Mouse (Mus musculus): ENCODE measurements at regions not wholly inside any gene's neighbourhood (a gene's known extent, or its start where the extent isn't known, plus 50 kb on each side); places are given as distances from the start of the nearest gene placed in this dataset.

DNA sequence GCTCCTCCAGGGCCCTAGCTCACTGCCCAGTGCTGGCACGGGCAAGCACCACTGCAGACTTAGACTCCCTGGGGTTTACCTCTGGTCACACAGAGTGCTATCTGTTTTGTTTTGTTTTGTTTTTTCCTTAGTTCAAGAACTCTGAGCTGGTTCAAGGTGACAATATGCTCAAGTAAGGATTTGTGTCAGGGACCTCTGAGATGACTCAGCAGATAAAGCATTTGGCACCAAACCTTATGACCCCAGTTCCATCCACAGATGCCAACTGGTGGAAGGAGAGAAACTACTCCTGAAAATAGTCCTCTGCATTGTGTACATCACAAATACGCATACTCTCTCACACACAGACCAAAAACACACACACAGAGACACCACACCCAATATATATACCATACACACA, 351.0 kb upstream of the Hs6st1 start:
- DNase-seq (ENCODE audit: low spot score in 2 of 2): no peak

DNA sequence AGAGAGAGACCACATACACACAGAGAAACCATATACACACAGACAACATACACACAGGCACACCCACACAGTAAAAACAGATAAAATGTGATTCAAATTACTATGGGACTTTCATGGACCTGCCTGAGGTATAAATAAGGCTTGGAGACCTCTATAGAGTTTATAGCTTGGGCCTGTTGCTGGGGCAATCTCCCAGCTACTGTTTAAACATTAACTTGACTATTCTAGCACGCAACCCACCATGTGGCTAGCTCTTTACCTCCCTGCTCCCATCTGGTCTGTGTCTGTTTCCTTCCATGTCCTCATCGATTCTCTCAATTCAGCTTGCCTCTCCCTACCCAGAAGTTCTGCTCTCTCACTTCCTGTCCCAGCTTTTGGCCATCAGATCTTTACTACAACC, 350.5 kb upstream of the Hs6st1 start:
- DNase-seq (ENCODE audit: low spot score in 2 of 2): no peak

DNA sequence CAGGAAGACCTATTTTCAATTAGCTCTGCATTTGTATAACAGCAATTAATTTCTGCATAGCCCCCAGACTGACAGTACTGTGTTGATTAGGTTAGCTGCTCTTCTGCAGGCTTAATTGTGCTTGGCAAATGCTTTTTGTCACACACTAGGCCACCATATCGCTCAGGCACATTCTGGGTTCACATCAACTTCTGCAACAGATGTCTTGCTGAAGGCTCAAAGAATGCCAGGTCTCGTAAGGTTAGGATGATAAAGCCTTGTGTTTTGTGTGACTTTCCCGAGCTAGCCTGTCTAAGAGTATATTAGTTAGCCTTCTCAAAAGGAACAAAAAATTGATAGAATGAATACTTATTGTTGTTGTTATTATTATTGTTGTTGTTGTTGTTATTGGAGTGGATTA, 348.1 kb upstream of the Hs6st1 start:
- no peak for DNase-seq (ENCODE audit: low spot score in 2 of 2)

DNA sequence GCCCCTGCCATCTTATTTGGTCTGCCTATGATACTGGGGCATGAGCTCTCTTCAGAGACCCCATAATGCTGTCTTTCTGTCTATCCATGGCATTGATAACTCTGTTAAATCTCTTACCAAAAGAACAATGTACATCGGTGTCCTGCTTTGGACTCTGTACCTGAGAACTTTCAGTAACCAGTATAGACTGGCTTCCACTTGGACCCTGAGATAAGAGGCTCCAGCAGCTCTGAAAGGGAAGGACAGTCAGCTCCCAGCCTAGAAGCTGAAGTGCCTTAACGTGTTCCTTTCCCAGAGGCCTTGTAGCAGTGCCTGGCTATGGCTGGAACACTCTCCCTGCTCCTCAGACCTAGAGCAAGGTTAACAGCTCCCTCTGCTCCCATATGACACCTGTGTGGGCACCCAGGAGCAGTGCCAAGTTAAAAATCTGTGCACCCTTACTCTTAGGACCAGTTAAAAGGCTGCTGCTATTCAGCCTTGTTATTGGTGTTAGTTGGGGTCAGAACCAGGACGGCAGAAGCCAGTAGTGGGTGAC, 343.8 kb upstream of the Hs6st1 start:
- no peak for DNase-seq (ENCODE audit: low spot score in 2 of 2)

DNA sequence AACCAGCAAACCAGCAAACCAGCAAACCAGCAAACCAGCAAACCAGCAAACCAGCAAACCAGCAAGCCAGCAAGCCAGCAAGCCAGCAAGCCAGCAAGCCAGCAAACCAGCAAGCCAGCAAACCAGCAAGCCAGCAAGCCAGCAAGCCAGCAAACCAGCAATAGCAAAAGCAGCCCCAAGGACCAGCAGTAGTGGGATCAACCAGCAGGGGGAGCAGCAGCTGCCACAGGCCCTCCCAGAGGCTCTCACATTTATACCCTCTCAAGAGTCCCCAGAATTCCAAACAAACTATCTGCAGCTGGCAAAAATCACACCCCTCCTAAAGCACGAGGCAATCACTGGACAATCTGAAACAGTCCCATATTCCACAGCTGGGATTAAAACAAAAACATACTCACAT, 341.6 kb upstream of the Hs6st1 start:
- peak; percentile 18 to 40 for DNase-seq (ENCODE audit: low spot score in 2 of 2)

DNA sequence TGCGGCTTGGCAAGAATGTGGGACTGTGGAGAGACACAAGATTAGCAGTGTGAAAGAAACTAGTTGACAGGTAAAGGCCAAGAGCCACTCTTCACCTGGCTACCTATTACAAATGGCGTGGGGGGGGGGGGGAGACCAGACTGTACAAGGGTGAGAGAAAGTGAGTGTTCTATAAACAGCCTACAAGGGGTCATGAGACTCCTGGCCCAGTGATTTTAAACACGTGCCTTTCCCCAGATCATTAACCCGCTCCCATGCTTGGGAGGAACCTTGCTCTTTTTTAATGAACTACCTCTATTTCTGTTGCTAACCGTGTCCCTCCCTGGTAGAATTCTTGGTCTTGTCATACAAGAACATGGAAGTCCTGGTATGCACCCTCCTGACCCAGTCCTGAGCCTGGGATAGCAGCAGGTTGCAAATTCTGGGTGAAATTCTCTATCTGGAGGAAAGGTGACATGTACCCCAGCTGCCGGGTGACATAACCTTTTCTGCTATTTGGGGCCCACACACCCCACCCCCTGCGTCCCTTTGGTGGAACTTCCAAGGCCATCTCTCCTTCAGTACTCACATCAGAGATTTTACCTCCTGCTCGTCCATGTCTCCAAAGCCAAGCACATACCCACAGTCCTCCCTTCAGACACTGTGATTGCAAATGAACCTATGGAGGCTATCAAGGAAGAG, 340.8 kb upstream of the Hs6st1 start:
- no peak for DNase-seq (ENCODE audit: low spot score in 2 of 2)

DNA sequence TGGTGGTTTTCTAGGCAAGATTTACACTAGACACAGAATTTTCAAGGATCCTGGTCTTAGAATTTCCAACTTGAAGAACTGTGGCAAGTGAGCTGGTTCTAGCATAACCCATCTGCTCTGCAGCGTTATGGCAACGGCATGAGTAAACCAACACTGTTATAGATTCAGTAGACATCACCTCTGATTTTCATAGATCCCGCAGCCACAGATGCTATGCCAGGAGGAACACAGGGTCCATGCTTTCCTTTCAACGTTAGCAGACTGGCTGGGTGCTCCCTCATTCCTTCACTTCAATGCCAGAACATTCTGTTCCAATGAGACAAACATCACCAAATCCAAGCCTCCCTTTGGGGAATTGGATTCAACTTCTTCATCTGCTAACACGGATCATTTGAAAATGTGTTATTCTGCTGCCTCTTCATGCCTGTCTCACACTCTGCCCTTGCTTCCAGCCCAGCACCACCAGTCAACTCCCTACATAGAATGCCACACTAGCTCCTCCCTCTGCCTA, 338.4 kb upstream of the Hs6st1 start:
- no peak for DNase-seq (ENCODE audit: low spot score in 2 of 2)

DNA sequence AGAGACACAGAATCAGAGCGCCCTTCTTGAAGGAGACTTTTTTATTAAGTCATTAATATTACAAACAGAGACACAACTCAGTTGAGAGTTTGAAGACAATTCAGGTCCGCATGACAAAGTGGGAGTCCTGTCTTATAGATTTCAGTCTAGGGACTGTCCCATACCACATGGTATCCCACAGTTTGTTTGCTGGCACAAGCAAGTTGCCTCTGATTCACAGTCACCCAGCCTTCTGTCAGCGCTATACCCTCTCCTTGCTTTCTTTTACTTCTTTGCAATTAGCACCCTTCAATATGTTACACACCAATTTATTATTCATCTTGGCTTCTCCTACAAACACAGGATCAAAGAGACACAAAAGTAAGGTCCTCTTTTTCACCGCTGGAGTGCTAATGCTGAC, 337.9 kb upstream of the Hs6st1 start:
- no peak for DNase-seq (ENCODE audit: low spot score in 2 of 2)

DNA sequence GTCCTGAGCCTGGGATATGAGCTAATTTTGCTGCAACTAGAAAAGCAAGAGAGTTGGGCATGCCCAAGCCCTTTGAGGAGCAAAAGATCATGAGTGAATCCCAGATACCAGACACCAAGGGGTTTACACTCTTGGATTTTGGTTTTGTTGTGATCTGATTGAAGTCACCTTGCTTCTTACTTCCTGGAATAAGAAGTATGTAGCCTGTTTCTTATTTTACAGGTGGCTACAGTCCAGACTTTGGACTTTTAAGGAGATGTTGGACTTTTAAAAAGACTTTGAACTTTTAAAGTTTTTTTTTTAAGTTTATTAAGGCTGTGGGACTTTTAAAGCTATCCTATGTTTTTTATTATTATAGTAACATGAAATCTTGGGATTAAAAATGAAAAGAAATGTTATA, 332.0 kb upstream of the Hs6st1 start:
- no peak for DNase-seq (ENCODE audit: low spot score in 2 of 2)

DNA sequence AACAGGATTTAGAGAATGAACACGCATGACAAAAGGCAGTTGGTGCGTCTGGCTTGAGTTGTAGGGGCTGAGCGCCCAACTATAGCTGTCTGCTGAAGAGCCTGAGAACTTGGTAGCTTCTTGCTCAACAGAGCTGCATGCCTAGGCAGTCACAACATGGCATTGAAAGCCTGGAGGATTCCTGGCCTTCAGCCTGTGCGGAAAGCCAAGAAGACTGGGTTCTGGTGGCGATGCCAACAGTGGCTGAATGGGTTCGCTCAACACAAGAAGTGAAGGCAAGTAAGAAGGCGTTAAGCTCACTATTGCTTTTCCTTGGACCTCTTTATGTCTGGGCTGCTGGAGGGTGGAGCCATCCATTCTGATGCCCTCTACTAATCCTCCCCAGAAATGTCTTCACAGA, 318.6 kb upstream of the Hs6st1 start:
- DNase-seq (ENCODE audit: low spot score in 2 of 2): no peak

DNA sequence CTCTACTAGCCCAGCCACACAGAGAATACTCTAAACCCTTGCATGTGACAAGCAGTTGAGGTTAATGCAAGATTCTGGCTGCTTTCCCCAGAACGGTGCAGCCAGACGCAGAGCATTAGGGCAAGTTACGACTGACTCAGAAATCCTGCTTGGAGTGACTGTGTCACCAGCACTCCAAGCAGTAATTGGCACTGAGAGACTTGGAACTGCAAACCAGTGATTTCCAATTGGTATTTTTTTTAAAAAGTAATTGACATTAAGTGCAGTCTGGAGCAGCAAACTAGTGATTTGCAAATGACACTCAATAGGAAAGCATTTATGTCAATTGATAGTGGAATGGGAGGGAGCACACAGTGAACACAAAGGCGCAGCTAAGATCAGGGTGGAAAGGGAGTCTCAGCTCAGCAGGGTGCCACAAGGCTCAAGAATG, 318.1 kb upstream of the Hs6st1 start:
- DNase-seq (ENCODE audit: low spot score in 2 of 2): no peak

DNA sequence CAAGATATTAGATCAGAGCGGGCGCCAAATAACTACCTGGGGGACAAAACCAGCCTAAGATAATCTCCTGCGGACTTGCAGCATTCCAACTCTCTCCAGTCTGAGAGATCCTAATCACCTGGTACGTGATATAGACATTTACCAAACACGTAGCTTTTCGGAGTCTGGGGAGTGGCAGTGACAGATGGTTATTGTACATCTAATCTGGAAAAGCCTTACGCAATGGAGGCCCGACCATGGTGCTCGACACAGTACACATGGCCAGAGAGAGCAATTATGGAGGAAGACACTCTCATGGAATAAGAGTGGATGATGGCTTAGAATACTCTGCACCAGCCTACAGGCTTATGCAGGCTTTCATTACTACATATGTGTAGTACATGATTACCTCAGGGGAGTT, 315.6 kb upstream of the Hs6st1 start:
- no peak for DNase-seq (ENCODE audit: low spot score in 2 of 2)

DNA sequence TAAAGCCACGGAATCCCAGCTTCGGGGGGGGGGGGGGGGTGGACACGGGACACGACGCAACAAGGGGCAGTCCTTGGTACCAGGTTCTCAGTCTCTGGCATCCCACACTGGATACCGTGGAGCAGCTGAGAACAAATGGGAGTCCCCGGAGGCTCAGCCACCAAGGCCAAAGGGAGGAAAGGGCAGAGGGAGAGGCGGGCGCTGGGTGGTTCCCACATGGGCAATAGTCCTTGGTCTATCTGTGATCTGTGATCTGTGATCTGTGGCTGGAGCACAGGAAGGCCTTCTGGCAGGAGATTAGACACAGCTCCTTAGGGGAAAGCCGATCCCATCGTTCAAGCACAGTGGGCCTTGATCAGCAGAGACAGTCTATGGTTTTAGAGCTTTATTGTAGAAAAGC, 314.0 kb upstream of the Hs6st1 start:
- no peak for DNase-seq (ENCODE audit: low spot score in 2 of 2)

DNA sequence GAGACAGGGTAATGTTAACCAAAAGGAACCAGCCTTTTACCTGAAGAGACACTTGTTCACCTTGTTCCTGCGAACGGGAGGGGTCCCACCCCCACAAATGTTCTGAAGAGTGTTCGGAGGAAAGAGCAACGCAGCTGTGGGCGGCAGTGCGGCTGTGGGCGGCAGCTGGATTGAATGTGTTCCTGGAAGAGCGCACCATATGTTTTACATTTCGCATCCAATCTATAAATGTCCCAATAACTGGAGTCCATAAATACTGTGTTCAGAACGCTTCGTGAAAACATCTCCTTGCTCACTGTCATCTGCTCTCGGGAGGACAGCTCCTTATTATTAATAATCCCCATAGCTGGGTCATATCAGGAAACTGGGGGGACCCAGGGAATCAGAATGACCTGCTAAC, 309.2 kb upstream of the Hs6st1 start:
- DNase-seq (ENCODE audit: low spot score in 2 of 2): no peak

DNA sequence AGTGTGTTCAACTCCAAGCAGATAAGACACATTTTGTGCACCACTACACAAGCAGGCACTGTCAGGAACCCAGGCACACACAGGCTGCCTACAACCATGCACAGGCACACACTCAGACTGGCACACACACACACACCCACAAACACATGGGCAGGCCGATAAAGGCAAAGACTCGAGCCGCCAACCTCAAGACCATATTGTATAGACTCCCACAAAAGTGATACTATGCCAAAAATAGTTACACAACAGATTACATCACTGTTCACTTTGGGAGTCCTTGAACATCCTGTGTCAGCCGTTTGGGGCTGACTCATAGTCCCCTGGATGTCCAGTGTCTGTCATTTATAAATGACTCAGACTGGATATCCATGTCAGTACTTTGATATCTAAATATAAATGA, 308.6 kb upstream of the Hs6st1 start:
- no peak for DNase-seq (ENCODE audit: low spot score in 2 of 2)

DNA sequence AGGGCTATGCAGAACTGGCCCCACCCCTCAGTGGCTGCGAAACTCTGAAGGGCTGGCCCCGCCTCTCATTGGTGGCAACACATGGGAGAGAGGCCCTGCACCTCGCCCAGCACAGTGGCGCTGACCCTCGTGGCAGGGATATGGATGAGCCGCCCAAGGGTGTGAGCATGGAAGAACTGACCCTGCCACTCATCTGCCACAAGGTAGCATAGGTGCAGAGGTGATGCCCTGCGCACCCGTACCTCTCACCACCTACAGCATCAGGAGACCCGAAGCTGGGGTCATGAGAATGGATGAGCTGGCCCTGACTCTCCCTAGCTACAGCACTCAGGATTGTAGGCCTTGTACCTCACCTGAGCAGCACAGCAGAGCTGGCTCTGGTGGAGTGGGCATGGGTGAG, 305.1 kb upstream of the Hs6st1 start:
- DNase-seq (ENCODE audit: low spot score in 2 of 2): no peak

DNA sequence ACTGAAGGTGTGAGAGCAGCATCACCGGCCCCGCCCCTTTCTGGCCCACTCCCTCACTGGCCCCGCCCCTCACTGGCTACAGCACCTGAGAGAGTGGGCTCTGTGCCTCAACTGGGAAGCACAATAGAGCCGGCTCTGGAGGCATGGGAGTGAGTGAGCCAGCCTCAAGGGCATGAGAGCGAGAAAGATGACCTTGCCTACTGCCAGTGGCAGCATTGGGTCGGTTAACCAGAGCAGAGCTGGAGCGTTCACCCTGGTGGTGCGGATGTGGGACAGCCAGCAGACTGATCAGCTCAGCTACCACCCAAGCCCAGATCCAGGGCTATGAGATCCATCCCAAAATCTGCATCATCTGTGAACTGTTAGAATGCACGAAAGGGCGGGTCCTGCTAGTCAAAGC, 304.7 kb upstream of the Hs6st1 start:
- no peak for DNase-seq (ENCODE audit: low spot score in 2 of 2)

DNA sequence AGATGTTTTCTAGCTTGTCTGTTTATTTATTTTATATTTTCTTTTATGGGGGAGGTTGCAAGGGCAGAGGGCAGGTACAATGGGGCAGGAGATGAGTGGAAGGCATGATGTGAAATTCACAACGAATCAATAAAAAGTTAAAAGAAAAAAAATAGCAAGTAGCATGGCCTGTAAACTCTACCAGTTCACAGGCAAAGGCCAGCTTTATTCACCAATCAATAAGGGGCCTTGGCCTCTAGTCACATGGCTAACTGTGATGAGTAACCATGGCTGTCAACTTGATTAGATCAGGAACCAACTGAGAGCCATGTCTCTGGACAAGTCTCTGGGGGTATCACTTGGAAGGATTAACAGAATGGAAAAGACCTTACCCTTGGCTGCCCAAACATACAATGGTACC, 304.1 kb upstream of the Hs6st1 start:
- DNase-seq (ENCODE audit: low spot score in 2 of 2): no peak

DNA sequence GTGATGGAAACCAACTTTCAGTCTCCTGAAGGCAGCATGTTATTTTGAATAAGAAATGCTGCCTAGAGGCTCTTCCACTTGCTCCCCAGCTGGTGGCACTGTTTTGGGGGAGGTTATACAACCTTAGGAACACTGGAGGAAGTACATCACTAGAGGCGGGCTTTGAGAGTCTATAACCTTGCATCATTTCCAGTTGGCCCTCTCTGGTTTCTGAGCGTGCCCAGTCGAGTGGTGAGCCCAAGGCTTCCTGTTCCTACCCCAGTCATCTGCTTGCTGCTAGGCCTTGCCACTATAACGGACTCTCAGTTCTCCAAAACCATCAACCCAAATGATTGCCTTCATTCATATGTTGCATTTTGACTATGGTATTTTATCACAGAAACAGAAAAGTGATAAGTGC, 302.5 kb upstream of the Hs6st1 start:
- DNase-seq (ENCODE audit: low spot score in 2 of 2): no peak

DNA sequence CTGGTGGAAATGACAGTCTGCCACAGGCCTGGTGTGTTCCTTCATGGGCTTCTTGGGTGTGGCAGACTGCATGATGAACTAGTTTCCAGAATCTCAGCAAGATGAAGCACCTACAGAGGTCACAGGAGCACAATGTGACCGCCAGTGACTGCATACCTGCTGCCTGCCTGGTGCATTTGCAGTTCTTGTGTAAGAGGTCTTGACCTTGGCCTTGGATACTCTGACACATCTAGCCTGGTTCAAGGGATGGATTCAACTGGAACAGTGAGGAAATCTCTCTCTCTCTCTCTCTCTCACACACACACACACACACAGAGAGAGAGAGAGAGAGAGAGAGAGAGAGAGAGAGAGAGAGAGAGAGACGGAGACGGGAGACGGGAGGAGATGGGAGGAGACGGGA, 301.9 kb upstream of the Hs6st1 start:
- no peak for DNase-seq (ENCODE audit: low spot score in 2 of 2)

DNA sequence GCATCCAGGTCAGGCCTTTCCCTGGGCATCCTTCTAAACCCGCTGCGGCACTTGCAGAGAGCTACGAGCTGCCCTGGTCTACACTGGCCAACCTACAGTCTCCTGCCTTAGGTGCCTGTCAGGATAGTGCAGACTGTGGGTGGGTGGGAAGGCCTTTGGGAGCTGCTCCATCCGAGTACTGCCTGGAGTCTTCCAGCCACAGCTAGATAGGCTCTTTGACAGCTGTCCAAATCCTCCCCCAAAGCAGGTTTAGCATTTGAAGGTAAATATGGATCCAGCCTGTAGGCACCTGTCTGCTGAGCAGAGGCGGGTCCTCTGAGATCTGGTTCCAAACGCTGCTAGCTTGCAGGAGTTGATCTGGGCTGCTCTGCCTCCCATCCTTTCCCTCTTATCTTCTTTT, 295.6 kb upstream of the Hs6st1 start:
- no peak for DNase-seq (ENCODE audit: low spot score in 2 of 2)

DNA sequence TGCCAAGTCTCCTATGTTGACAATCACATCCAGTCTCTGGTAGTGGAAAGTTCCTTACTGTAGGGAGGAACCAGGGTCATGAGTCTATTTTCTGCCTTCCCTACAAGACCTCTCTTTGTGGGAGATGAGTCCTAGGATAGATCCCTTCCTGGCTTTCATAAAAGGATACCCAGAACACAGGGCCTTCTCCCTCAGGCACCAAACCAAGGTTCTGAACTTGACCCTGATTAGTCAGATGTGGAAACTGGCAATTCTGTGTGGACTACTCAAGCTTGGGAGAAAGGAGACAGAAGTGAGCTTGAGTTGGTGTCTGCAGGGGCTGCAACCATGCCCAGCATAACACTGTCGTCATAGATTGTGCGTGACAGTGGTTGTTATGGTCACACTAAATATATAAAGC, 293.6 kb upstream of the Hs6st1 start:
- DNase-seq (ENCODE audit: low spot score in 2 of 2): no peak

DNA sequence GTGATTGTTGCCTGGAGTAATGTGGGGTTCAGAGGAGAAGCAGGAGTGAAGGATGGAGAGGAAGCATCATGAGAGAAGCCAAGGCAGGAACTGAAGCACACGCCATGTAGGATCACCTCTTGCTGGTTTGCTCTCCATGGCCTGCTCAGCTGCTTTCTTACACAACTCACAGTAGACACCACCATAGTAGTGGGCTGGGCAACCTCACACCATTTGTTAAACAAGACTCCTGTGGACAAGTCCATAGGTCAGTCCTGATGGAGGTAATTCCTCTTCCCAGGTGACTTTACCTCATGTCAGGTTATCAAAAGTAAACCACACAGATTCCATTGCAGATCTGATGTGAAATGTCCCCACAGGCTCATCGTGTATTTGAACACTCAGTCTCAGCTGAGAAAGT, 285.5 kb upstream of the Hs6st1 start:
- DNase-seq (ENCODE audit: low spot score in 2 of 2): no peak

DNA sequence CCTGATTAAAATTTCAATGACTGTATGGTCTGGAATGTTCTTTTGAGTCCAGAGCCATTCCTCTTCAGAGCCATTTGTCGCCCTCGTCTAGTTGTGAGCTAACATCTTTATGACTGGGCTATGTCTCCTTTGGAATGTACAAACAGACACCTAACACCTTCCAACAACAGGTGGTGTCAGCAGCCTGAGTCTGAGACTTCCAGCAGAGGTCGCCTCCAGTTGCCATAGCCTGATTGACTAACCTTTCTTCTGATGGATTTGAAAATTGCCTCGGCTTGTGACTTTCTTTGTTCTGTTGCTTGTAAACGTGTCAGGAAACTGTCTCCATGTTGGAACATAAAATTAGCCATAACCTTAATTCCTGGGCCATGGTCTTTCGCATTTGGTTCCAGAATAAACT, 284.8 kb upstream of the Hs6st1 start:
- no peak for DNase-seq (ENCODE audit: low spot score in 2 of 2)
